Mouse (Mus musculus): Measurements from ENCODE around the gene Nol11. TPM values are rescaled to one million over a fixed set of nuclear protein-coding genes. Genes with fewer than 3 reads are reported as not detected.
"Not testable (repeated sequence)": the region's sequence is repeated elsewhere in the genome, so short reads cannot be mapped to it uniquely, and the experiment has no call there.

Nol11 gene
- polyA plus RNA-seq, 1 experiment from 2014 or later = 46.0 TPM

GRCm38 (mm10) chr11:107130221-107130788, 58.9 kb downstream of the Nol11 start:
- ATAC-seq (ENCODE audit: low FRiP score) = no peak
- peak overlapping the region; percentile 90; the same call in 1 of the 2 replicates for H3K27ac ChIP-seq (replicated peaks)
- H3K4me1 ChIP-seq = peaks cover 38% of the 10 kb centered on the region
- no peaks in the 10 kb centered on the region for H3K9me3 ChIP-seq (replicated peaks)
- H3K27me3 ChIP-seq (replicated peaks) = no peaks in the 10 kb centered on the region
- peak overlapping the region; percentile 85 for H3K4me3 ChIP-seq (replicated peaks)
- 2% methylated on average over 18 of the region's 18 CpGs for WGBS
- peak overlapping the region; percentile 82 for H3K4me2 ChIP-seq
- H3K36me3 ChIP-seq = no peaks in the 10 kb centered on the region
- H3K9ac ChIP-seq (replicated peaks) = peak overlapping the region; percentile 96

GRCm38 (mm10) chr11:107129641-107130040, 59.5 kb downstream of the Nol11 start:
- Histone ChIP-seq H3K4me1 (peaks cover 43% of the 10 kb centered on the region), H3K9ac (replicated peaks) (peak overlapping the region; percentile 4; the same call in 1 of the 2 replicates), H3K36me3 (no peaks in the 10 kb centered on the region), H3K27me3 (replicated peaks) (no peaks in the 10 kb centered on the region), H3K27ac (replicated peaks) (no peak overlapping the region), H3K4me2 (peak overlapping the region; percentile 82), H3K9me3 (replicated peaks) (no peaks in the 10 kb centered on the region), H3K4me3 (replicated peaks) (peak overlapping the region; percentile 85)
- no peak for ATAC-seq (ENCODE audit: low FRiP score)
- WGBS = 18% methylated on average over 2 of the region's 2 CpGs

DNA sequence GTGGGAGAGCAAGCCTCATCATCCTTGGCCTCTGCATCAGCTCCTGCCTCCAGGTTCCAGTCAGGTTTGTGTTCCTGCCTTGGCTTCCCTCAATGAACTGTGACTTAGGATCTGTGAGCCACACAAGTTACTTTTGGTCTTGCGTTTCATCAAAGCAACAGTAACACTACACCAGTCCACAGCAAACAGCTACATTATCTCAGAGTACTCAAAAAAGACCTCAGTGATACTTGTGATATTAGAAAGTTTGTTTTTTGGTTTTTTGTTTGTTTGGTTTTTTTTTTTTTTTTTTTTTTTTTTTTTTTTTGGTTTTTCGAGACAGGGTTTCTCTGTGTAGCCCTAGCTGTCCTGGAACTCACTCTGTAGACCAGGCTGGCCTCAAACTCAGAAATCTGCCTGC, 62.5 kb downstream of the Nol11 start:
- H3K27ac ChIP-seq (replicated peaks); H3K27me3 ChIP-seq (replicated peaks); H3K9ac ChIP-seq (replicated peaks); H3K4me2 ChIP-seq; H3K4me3 ChIP-seq (replicated peaks); H3K9me3 ChIP-seq (replicated peaks); ATAC-seq (ENCODE audit: low FRiP score); H3K36me3 ChIP-seq: not testable (repeated sequence)
- H3K4me1 ChIP-seq = peaks cover 49% of the 10 kb centered on the region
- WGBS = 100% methylated on average over 2 of the region's 2 CpGs

GRCm38 (mm10) chr11:107125011-107125410, 64.2 kb downstream of the Nol11 start:
- Histone ChIP-seq H3K4me3 (replicated peaks) (no peak overlapping the region), H3K27ac (replicated peaks) (no peak overlapping the region), H3K4me2 (no peak overlapping the region), H3K4me1 (peaks cover 45% of the 10 kb centered on the region), H3K9me3 (replicated peaks) (no peaks in the 10 kb centered on the region), H3K27me3 (replicated peaks) (no peaks in the 10 kb centered on the region), H3K36me3 (no peaks in the 10 kb centered on the region), H3K9ac (replicated peaks) (no peak overlapping the region)
- ATAC-seq (ENCODE audit: low FRiP score) = no peak
- 87% methylated on average over 4 of the region's 4 CpGs for WGBS

DNA sequence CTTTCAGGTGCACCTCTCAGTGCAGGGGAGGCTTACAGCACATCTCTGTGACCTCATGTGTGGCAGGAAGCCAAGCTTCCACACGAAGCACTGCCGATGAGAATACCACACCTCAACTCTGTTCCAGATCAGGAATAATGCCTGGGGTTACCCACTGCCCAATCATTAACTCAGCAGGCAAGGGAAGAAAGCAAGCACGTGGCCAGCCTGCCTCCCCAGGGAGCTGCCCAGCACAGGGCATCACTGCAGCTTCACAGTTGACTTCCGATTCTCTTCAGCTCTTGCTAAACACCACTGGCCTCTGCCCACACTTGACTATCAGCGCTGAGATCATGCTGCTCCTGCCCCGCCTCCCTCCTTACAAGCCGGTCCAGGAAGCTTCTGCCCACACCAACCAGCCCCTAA, 64.9 kb downstream of the Nol11 start:
- peaks cover 38% of the 10 kb centered on the region for H3K4me1 ChIP-seq
- no peaks in the 10 kb centered on the region for H3K27me3 ChIP-seq (replicated peaks)
- H3K4me2 ChIP-seq = no peak overlapping the region
- no peak overlapping the region for H3K9ac ChIP-seq (replicated peaks)
- ATAC-seq (ENCODE audit: low FRiP score) = peak; percentile 33; the same call in 1 of the 2 replicates
- no peak overlapping the region for H3K4me3 ChIP-seq (replicated peaks)
- WGBS = 23% methylated on average over 7 of the region's 7 CpGs
- no peaks in the 10 kb centered on the region for H3K36me3 ChIP-seq
- H3K9me3 ChIP-seq (replicated peaks) = no peaks in the 10 kb centered on the region
- 0 out of 2 replicates have a peak overlapping the region, but pooled peaks have one; percentile 4 for H3K27ac ChIP-seq (replicated peaks)

DNA sequence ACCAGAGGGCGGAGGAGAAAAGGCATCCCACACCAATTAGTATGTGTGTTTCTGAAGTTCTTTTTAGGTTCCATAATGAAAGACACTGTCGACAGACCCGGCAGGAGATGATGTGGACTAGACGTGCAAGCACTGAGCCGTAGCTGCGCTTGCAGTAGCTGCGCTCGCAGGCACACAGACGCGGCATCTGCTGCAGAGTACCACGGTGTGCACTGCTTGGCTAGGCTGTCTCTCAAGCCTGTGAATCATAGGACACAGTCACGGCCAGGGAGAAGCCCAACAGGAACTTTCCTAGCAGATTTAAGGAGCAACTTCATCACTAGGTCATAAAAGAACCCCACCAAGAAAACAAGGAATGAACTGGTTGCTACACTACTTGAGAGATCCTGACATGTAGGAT, 71.4 kb downstream of the Nol11 start:
- H3K9ac ChIP-seq (replicated peaks) = no peak overlapping the region
- H3K27ac ChIP-seq (replicated peaks) = no peak overlapping the region
- H3K36me3 ChIP-seq = no peaks in the 10 kb centered on the region
- H3K9me3 ChIP-seq (replicated peaks) = no peaks in the 10 kb centered on the region
- H3K27me3 ChIP-seq (replicated peaks) = no peaks in the 10 kb centered on the region
- no peak overlapping the region for H3K4me3 ChIP-seq (replicated peaks)
- no peak overlapping the region for H3K4me2 ChIP-seq
- H3K4me1 ChIP-seq = peaks cover 27% of the 10 kb centered on the region
- 75% methylated on average over 12 of the region's 12 CpGs for WGBS
- ATAC-seq (ENCODE audit: low FRiP score) = no peak

Other genes starting within 250 kb of the Nol11 start
- gene Kpna2, start 189.8 kb downstream of the Nol11 start, polyA plus RNA-seq (2015; fragmentation: Nextera tagmentation; extraction: Ambion mirVana) = 120 and 190 TPM in 2 replicates
- gene 1810010H24Rik, start 163.7 kb downstream of the Nol11 start, polyA plus RNA-seq (2015; fragmentation: Nextera tagmentation; extraction: Ambion mirVana) = 6.6 and 7.6 TPM in 2 replicates
- 26.6 and 27.5 TPM in 2 replicates for gene Bptf, start 57.3 kb downstream of the Nol11 start, polyA plus RNA-seq (2015; fragmentation: Nextera tagmentation; extraction: Ambion mirVana)

All from neural tube, embryonic 15.5 days (tissue).